Mouse (Mus musculus) urinary bladder, postnatal 10 days (tissue): ENCODE measurements around the gene Ctdsp2.
A peak's percentile ranks its signal among the peaks of the same experiment; 100 is the strongest.

ENCODE experiments used
- DNase-seq: peaks from one replicate; pipeline ENCODE4 v3.0.0; 2022; ENCODE audit warnings: low spot score

The Ctdsp2 gene

GRCm38 (mm10) chr10:126978277-126978994 is at the start of gene Ctdsp2:
Gene Ctdsp2 (plus strand): TSS chr10:126978717.
- DNase-seq = peak; percentile 99

GRCm38 (mm10) chr10:126928819-126929206 is 49.7 kb upstream of the Ctdsp2 start:
- DNase-seq = no peak

GRCm38 (mm10) chr10:126929543-126929942 is 49.0 kb upstream of the Ctdsp2 start:
- DNase-seq = no peak

GRCm38 (mm10) chr10:126930270-126931121 is 48.0 kb upstream of the Ctdsp2 start:
- DNase-seq = no peak

- DNase-seq = no peak
Observed at GRCm38 (mm10) chr10:126931123-126931759, 47.3 kb upstream of the Ctdsp2 start.

GRCm38 (mm10) chr10:126931760-126932139 is 46.8 kb upstream of the Ctdsp2 start:
- DNase-seq = no peak

GRCm38 (mm10) chr10:126934561-126934960 is 44.0 kb upstream of the Ctdsp2 start:
- no peak for DNase-seq

- DNase-seq = no peak
Observed at GRCm38 (mm10) chr10:126935121-126935520, 43.4 kb upstream of the Ctdsp2 start.

- DNase-seq = no peak
Observed at GRCm38 (mm10) chr10:126935556-126936381, 42.7 kb upstream of the Ctdsp2 start.

- no peak for DNase-seq
Observed at GRCm38 (mm10) chr10:126940949-126941348, 37.6 kb upstream of the Ctdsp2 start.

GRCm38 (mm10) chr10:126945531-126945930 is 33.0 kb upstream of the Ctdsp2 start:
- no peak for DNase-seq

- DNase-seq = no peak
Observed at GRCm38 (mm10) chr10:126949824-126950223, 28.7 kb upstream of the Ctdsp2 start.

GRCm38 (mm10) chr10:126950572-126950971 is 27.9 kb upstream of the Ctdsp2 start:
- no peak for DNase-seq

- DNase-seq = no peak
Observed at GRCm38 (mm10) chr10:126952375-126952774, 26.1 kb upstream of the Ctdsp2 start.

GRCm38 (mm10) chr10:126953029-126953471 is 25.5 kb upstream of the Ctdsp2 start:
- DNase-seq = no peak

GRCm38 (mm10) chr10:126956692-126957358 is 21.7 kb upstream of the Ctdsp2 start:
- DNase-seq = no peak

GRCm38 (mm10) chr10:126957359-126958107 is 21.0 kb upstream of the Ctdsp2 start:
- DNase-seq = no peak

GRCm38 (mm10) chr10:126960496-126960895 is 18.0 kb upstream of the Ctdsp2 start:
- DNase-seq = no peak

- DNase-seq = no peak
Observed at GRCm38 (mm10) chr10:126961757-126962156, 16.8 kb upstream of the Ctdsp2 start.

- no peak for DNase-seq
Observed at GRCm38 (mm10) chr10:126962271-126962965, 16.1 kb upstream of the Ctdsp2 start.
